Mouse (Mus musculus) MEL (cell line): ENCODE data around the gene Magi2. TPM values are rescaled to one million over a fixed set of nuclear protein-coding genes. Genes with fewer than 3 reads are reported as not detected.

ENCODE experiments used
- DNase-seq: peaks from one replicate; pipeline ENCODE4 v3.0.0; 2011; ENCODE audit warnings: low read depth, low spot score
- H3K27ac ChIP-seq: 2 replicates; pipeline ENCODE4 v1.5.1; 2012; ENCODE audit warnings: low read depth, mild to moderate bottlenecking, control low read depth, low read length, moderate library complexity; ENCODE audit not compliant: control insufficient read depth
- H3K27me3 ChIP-seq, 2 experiments: fragments of 150-350 bp in 1 of 2; sonication (generic) in 1 of 2; 2 replicates each; pipeline ENCODE4 v1.6.1; 2012; ENCODE audit warnings: low read length in 2 of 2, mild to moderate bottlenecking in 2 of 2, improper control_type of control experiment in 1 of 2, moderate library complexity in 1 of 2; ENCODE audit not compliant: insufficient read depth in 2 of 2, control insufficient read depth in 1 of 2
- H3K36me3 ChIP-seq, 2 experiments: 2 replicates each; pipeline ENCODE4 v1.6.1; 2012 to 2014; ENCODE audit warnings: low read length in 2 of 2, improper control_type of control experiment in 1 of 2, inconsistent platforms in 1 of 2, mild to moderate bottlenecking in 1 of 2; ENCODE audit not compliant: insufficient read depth in 2 of 2, control insufficient read depth in 1 of 2
- H3K4me1 ChIP-seq, 2 experiments: fragments of 150-350 bp in 1 of 2; sonication (generic) in 1 of 2; 2 replicates each; pipeline ENCODE4 v1.6.1; 2012; ENCODE audit warnings: low read length in 2 of 2, improper control_type of control experiment in 1 of 2, mild to moderate bottlenecking in 1 of 2; ENCODE audit not compliant: insufficient read depth in 2 of 2, control insufficient read depth in 1 of 2
- H3K4me3 ChIP-seq, 2 experiments: fragments of 150-350 bp in 1 of 2; sonication (generic) in 1 of 2; 2 replicates each; pipeline ENCODE4 v1.5.1; 2012; ENCODE audit warnings: low read depth in 2 of 2, low read length in 2 of 2, mild to moderate bottlenecking in 2 of 2, moderate library complexity in 2 of 2, control low read depth in 1 of 2, improper control_type of control experiment in 1 of 2; ENCODE audit not compliant: control insufficient read depth in 1 of 2, insufficient read depth in 1 of 2
- H3K79me2 ChIP-seq: 2 replicates; pipeline ENCODE4 v1.6.1; 2012; ENCODE audit warnings: mild to moderate bottlenecking, low read length, moderate library complexity; ENCODE audit not compliant: control insufficient read depth, poor library complexity, insufficient read depth
- H3K9ac ChIP-seq: 2 replicates; pipeline ENCODE4 v1.6.1; 2012; ENCODE audit warnings: low read depth, mild to moderate bottlenecking, control low read depth, low read length, moderate library complexity; ENCODE audit not compliant: control insufficient read depth, poor library complexity, severe bottlenecking
- H3K9me3 ChIP-seq: fragments of 150-350 bp; sonication (generic); replicated peaks from 2 replicates; pipeline ENCODE4 v1.6.1; 2012; ENCODE audit warnings: mild to moderate bottlenecking, low read length, improper control_type of control experiment, moderate library complexity; ENCODE audit not compliant: insufficient read depth
- CHD2 ChIP-seq: IDR thresholded peaks from 2 replicates; pipeline ENCODE4 v1.6.1; 2011; ENCODE audit warnings: low read length, improper control_type of control experiment
- CTCF ChIP-seq, 3 experiments: IDR thresholded peaks in 2 of 3; conservative IDR thresholded peaks in 1 of 3; 2 replicates each; pipeline ENCODE4 v1.5.1; 2011 to 2012; ENCODE audit warnings: low read length in 3 of 3, low read depth in 2 of 3, mild to moderate bottlenecking in 2 of 3, improper control_type of control experiment in 1 of 3, inconsistent platforms in 1 of 3, mixed read lengths in 1 of 3, moderate library complexity in 1 of 3; ENCODE audit not compliant: control insufficient read depth in 1 of 3, insufficient read depth in 1 of 3, poor library complexity in 1 of 3, severe bottlenecking in 1 of 3
- E2F4 ChIP-seq: IDR thresholded peaks from 2 replicates; pipeline ENCODE4 v1.6.1; 2011; ENCODE audit warnings: low read depth, low read length, improper control_type of control experiment, borderline replicate concordance
- ELF1 ChIP-seq: IDR thresholded peaks from 2 replicates; pipeline ENCODE4 v1.6.1; 2014; ENCODE audit warnings: low read depth, mild to moderate bottlenecking, inconsistent platforms, low read length, improper control_type of control experiment, moderate library complexity
- EP300 ChIP-seq, 2 experiments: IDR thresholded peaks; 2 replicates each; pipeline ENCODE4 v1.6.1; 2011; ENCODE audit warnings: improper control_type of control experiment in 2 of 2, low read length in 2 of 2, low read depth in 1 of 2, mild to moderate bottlenecking in 1 of 2
- ETS1 ChIP-seq: IDR thresholded peaks from 2 replicates; pipeline ENCODE4 v1.6.1; 2012; ENCODE audit warnings: low read depth, mild to moderate bottlenecking, inconsistent platforms, low read length, improper control_type of control experiment, moderate library complexity
- GABPA ChIP-seq: IDR thresholded peaks from 2 replicates; pipeline ENCODE4 v1.6.1; 2012; ENCODE audit warnings: low read depth, mild to moderate bottlenecking, inconsistent platforms, low read length, improper control_type of control experiment, moderate library complexity
- HCFC1 ChIP-seq: IDR thresholded peaks from 2 replicates; pipeline ENCODE4 v1.6.1; 2012; ENCODE audit warnings: low read depth, mild to moderate bottlenecking, inconsistent platforms, low read length, improper control_type of control experiment, moderate library complexity
- JUND ChIP-seq: IDR thresholded peaks from 2 replicates; pipeline ENCODE4 v1.6.1; 2011; ENCODE audit warnings: low read depth, mild to moderate bottlenecking, improper control_type of control experiment, low read length
- MAFK ChIP-seq: IDR thresholded peaks from 2 replicates; pipeline ENCODE4 v1.6.1; 2011; ENCODE audit warnings: low read depth, mild to moderate bottlenecking, low read length, improper control_type of control experiment, borderline replicate concordance
- MAZ ChIP-seq: IDR thresholded peaks from 2 replicates; pipeline ENCODE4 v1.6.1; 2012; ENCODE audit warnings: low read depth, mild to moderate bottlenecking, inconsistent platforms, low read length, improper control_type of control experiment
- MXI1 ChIP-seq: IDR thresholded peaks from 2 replicates; pipeline ENCODE4 v1.6.1; 2011; ENCODE audit warnings: mild to moderate bottlenecking, low read depth, low read length, improper control_type of control experiment
- MYB ChIP-seq: IDR thresholded peaks from 2 replicates; pipeline ENCODE4 v1.6.1; 2011; ENCODE audit warnings: mild to moderate bottlenecking, low read depth, low read length, improper control_type of control experiment
- MYC ChIP-seq: IDR thresholded peaks from 2 replicates; pipeline ENCODE4 v1.6.1; 2011; ENCODE audit warnings: low read depth, mild to moderate bottlenecking, low read length, improper control_type of control experiment, moderate library complexity
- NELFE ChIP-seq: IDR thresholded peaks from 2 replicates; pipeline ENCODE4 v1.6.1; 2011; ENCODE audit warnings: low read depth, low read length, improper control_type of control experiment
- NRF1 ChIP-seq: IDR thresholded peaks from 2 replicates; pipeline ENCODE4 v1.6.1; 2014; ENCODE audit warnings: low read depth, mild to moderate bottlenecking, inconsistent platforms, low read length, improper control_type of control experiment, moderate library complexity; ENCODE audit not compliant: poor library complexity, insufficient read depth, severe bottlenecking
- POLR2AphosphoS5 ChIP-seq: IDR thresholded peaks from 2 replicates; pipeline ENCODE4 v1.6.1; 2012; ENCODE audit warnings: low read depth, borderline replicate concordance, mild to moderate bottlenecking, inconsistent platforms, low read length, moderate library complexity, mixed read lengths
- RAD21 ChIP-seq: IDR thresholded peaks from 2 replicates; pipeline ENCODE4 v1.6.1; 2011; ENCODE audit warnings: mild to moderate bottlenecking, low read depth, low read length, improper control_type of control experiment
- SMC3 ChIP-seq: IDR thresholded peaks from 2 replicates; pipeline ENCODE4 v1.6.1; 2011; ENCODE audit warnings: low read depth, low read length, improper control_type of control experiment
- TBP ChIP-seq: IDR thresholded peaks from 2 replicates; pipeline ENCODE4 v1.8.0; 2011; ENCODE audit warnings: low read depth, low read length, improper control_type of control experiment
- ZKSCAN1 ChIP-seq: IDR thresholded peaks from 2 replicates; pipeline ENCODE4 v1.6.1; 2012; ENCODE audit warnings: low read depth, mild to moderate bottlenecking, inconsistent platforms, low read length, improper control_type of control experiment, moderate library complexity
- polyA plus RNA-seq, 2 experiments: library from polyadenylated mRNA; stranded (reverse) in 1 of 2; unstranded in 1 of 2; fragments of >175 nt in 1 of 2; fragments of >200 nt in 1 of 2; gene quantifications; 2 replicates each; pipeline versions ENCODE4 v1.2.1 to v1.2.4; 2012; ENCODE audit warnings: low replicate concordance in 2 of 2, low read depth in 1 of 2; ENCODE audit not compliant: insufficient read length in 2 of 2, insufficient read depth in 1 of 2, missing spikeins in 1 of 2
- total RNA-seq: library from RNA; depleted of rRNA; stranded (reverse); fragments of 300-350 nt; gene quantifications from 2 replicates; pipeline ENCODE4 v1.2.3, GENCODE M21; 2012

Magi2 gene
- total and polyA plus RNA-seq, 3 experiments: 0.46 to 0.47 TPM; not detected in 1

- TF ChIP-seq NELFE (no peak), ETS1 (no peak), CHD2 (no peak), TBP (no peak), MAZ (no peak), MYC (no peak), ZKSCAN1 (no peak), NRF1 (no peak), EP300 (IDR thresholded peaks at IDR 0.05; ENCODE audit: low read depth in 1 of 2, low read length in 2 of 2) (no peak), GABPA (no peak), JUND (no peak), CTCF (IDR thresholded peaks at IDR 0.05 in 2 of 3, conservative IDR thresholded peaks at IDR 0.05 in 1 of 3; ENCODE audit: control insufficient read depth in 1 of 3, insufficient read depth in 1 of 3, low read depth in 2 of 3, low read length in 3 of 3, poor library complexity in 1 of 3, severe bottlenecking in 1 of 3) (no peak), POLR2AphosphoS5 (no peak), MAFK (no peak), MYB (no peak), RAD21 (no peak), E2F4 (no peak), MXI1 (no peak)
- Histone ChIP-seq H3K9me3 (no peaks in the 10 kb centered on the region), H3K4me1 (no peaks in the 10 kb centered on the region), H3K4me3 (no peak overlapping the region), H3K79me2 (no peaks in the 10 kb centered on the region), H3K9ac (no peak overlapping the region), H3K27ac (no peak overlapping the region), H3K27me3 (no peaks in the 10 kb centered on the region), H3K36me3 (no peaks in the 10 kb centered on the region)
- DNase-seq: no peak
These were observed 40.7 kb upstream of the Magi2 start for GRCm38 (mm10) chr5:19186175-19186574.

- TF ChIP-seq HCFC1 (no peak), ELF1 (no peak), NRF1 (no peak), CHD2 (no peak), TBP (no peak), SMC3 (no peak)
- no peak for DNase-seq
- Histone ChIP-seq H3K9me3 (no peaks in the 10 kb centered on the region), H3K27me3 (no peaks in the 10 kb centered on the region), H3K9ac (no peak overlapping the region), H3K36me3 (no peaks in the 10 kb centered on the region), H3K4me3 (no peak overlapping the region), H3K4me1 (no peaks in the 10 kb centered on the region), H3K79me2 (no peaks in the 10 kb centered on the region), H3K27ac (no peak overlapping the region)
These were observed 15.2 kb upstream of the Magi2 start for GRCm38 (mm10) chr5:19211665-19212064.
